Mouse (Mus musculus) MEL (cell line): ENCODE data around the gene Klf15. TPM values are rescaled to one million over a fixed set of nuclear protein-coding genes. Genes with fewer than 3 reads are reported as not detected.

ENCODE experiments used
- DNase-seq: peaks from one replicate; pipeline ENCODE4 v3.0.0; 2011; ENCODE audit warnings: low read depth, low spot score
- H3K27ac ChIP-seq: 2 replicates; pipeline ENCODE4 v1.5.1; 2012; ENCODE audit warnings: low read depth, mild to moderate bottlenecking, control low read depth, low read length, moderate library complexity; ENCODE audit not compliant: control insufficient read depth
- H3K27me3 ChIP-seq, 2 experiments: fragments of 150-350 bp in 1 of 2; sonication (generic) in 1 of 2; 2 replicates each; pipeline ENCODE4 v1.6.1; 2012; ENCODE audit warnings: low read length in 2 of 2, mild to moderate bottlenecking in 2 of 2, improper control_type of control experiment in 1 of 2, moderate library complexity in 1 of 2; ENCODE audit not compliant: insufficient read depth in 2 of 2, control insufficient read depth in 1 of 2
- H3K36me3 ChIP-seq, 2 experiments: 2 replicates each; pipeline ENCODE4 v1.6.1; 2012 to 2014; ENCODE audit warnings: low read length in 2 of 2, improper control_type of control experiment in 1 of 2, inconsistent platforms in 1 of 2, mild to moderate bottlenecking in 1 of 2; ENCODE audit not compliant: insufficient read depth in 2 of 2, control insufficient read depth in 1 of 2
- H3K4me1 ChIP-seq, 2 experiments: fragments of 150-350 bp in 1 of 2; sonication (generic) in 1 of 2; 2 replicates each; pipeline ENCODE4 v1.6.1; 2012; ENCODE audit warnings: low read length in 2 of 2, improper control_type of control experiment in 1 of 2, mild to moderate bottlenecking in 1 of 2; ENCODE audit not compliant: insufficient read depth in 2 of 2, control insufficient read depth in 1 of 2
- H3K4me3 ChIP-seq, 2 experiments: fragments of 150-350 bp in 1 of 2; sonication (generic) in 1 of 2; 2 replicates each; pipeline ENCODE4 v1.5.1; 2012; ENCODE audit warnings: low read depth in 2 of 2, low read length in 2 of 2, mild to moderate bottlenecking in 2 of 2, moderate library complexity in 2 of 2, control low read depth in 1 of 2, improper control_type of control experiment in 1 of 2; ENCODE audit not compliant: control insufficient read depth in 1 of 2, insufficient read depth in 1 of 2
- H3K79me2 ChIP-seq: 2 replicates; pipeline ENCODE4 v1.6.1; 2012; ENCODE audit warnings: mild to moderate bottlenecking, low read length, moderate library complexity; ENCODE audit not compliant: control insufficient read depth, poor library complexity, insufficient read depth
- H3K9ac ChIP-seq: 2 replicates; pipeline ENCODE4 v1.6.1; 2012; ENCODE audit warnings: low read depth, mild to moderate bottlenecking, control low read depth, low read length, moderate library complexity; ENCODE audit not compliant: control insufficient read depth, poor library complexity, severe bottlenecking
- H3K9me3 ChIP-seq: fragments of 150-350 bp; sonication (generic); replicated peaks from 2 replicates; pipeline ENCODE4 v1.6.1; 2012; ENCODE audit warnings: mild to moderate bottlenecking, low read length, improper control_type of control experiment, moderate library complexity; ENCODE audit not compliant: insufficient read depth
- CHD1 ChIP-seq: IDR thresholded peaks from 2 replicates; pipeline ENCODE4 v1.6.1; 2012; ENCODE audit warnings: low read depth, mild to moderate bottlenecking, inconsistent platforms, low read length, improper control_type of control experiment
- CTCF ChIP-seq, 3 experiments: IDR thresholded peaks in 2 of 3; conservative IDR thresholded peaks in 1 of 3; 2 replicates each; pipeline ENCODE4 v1.5.1; 2011 to 2012; ENCODE audit warnings: low read length in 3 of 3, low read depth in 2 of 3, mild to moderate bottlenecking in 2 of 3, improper control_type of control experiment in 1 of 3, inconsistent platforms in 1 of 3, mixed read lengths in 1 of 3, moderate library complexity in 1 of 3; ENCODE audit not compliant: control insufficient read depth in 1 of 3, insufficient read depth in 1 of 3, poor library complexity in 1 of 3, severe bottlenecking in 1 of 3
- E2F4 ChIP-seq: IDR thresholded peaks from 2 replicates; pipeline ENCODE4 v1.6.1; 2011; ENCODE audit warnings: low read depth, low read length, improper control_type of control experiment, borderline replicate concordance
- GABPA ChIP-seq: IDR thresholded peaks from 2 replicates; pipeline ENCODE4 v1.6.1; 2012; ENCODE audit warnings: low read depth, mild to moderate bottlenecking, inconsistent platforms, low read length, improper control_type of control experiment, moderate library complexity
- HCFC1 ChIP-seq: IDR thresholded peaks from 2 replicates; pipeline ENCODE4 v1.6.1; 2012; ENCODE audit warnings: low read depth, mild to moderate bottlenecking, inconsistent platforms, low read length, improper control_type of control experiment, moderate library complexity
- MAFK ChIP-seq: IDR thresholded peaks from 2 replicates; pipeline ENCODE4 v1.6.1; 2011; ENCODE audit warnings: low read depth, mild to moderate bottlenecking, low read length, improper control_type of control experiment, borderline replicate concordance
- MAX ChIP-seq: IDR thresholded peaks from 2 replicates; pipeline ENCODE4 v1.6.1; 2011; ENCODE audit warnings: low read length, improper control_type of control experiment
- MEF2A ChIP-seq: IDR thresholded peaks from 2 replicates; pipeline ENCODE4 v1.6.1; 2014; ENCODE audit warnings: low read depth, mild to moderate bottlenecking, inconsistent platforms, low read length, improper control_type of control experiment; ENCODE audit not compliant: poor library complexity, insufficient replicate concordance, severe bottlenecking; ENCODE audit errors: extremely low read depth
- MXI1 ChIP-seq: IDR thresholded peaks from 2 replicates; pipeline ENCODE4 v1.6.1; 2011; ENCODE audit warnings: mild to moderate bottlenecking, low read depth, low read length, improper control_type of control experiment
- MYB ChIP-seq: IDR thresholded peaks from 2 replicates; pipeline ENCODE4 v1.6.1; 2011; ENCODE audit warnings: mild to moderate bottlenecking, low read depth, low read length, improper control_type of control experiment
- NELFE ChIP-seq: IDR thresholded peaks from 2 replicates; pipeline ENCODE4 v1.6.1; 2011; ENCODE audit warnings: low read depth, low read length, improper control_type of control experiment
- NRF1 ChIP-seq: IDR thresholded peaks from 2 replicates; pipeline ENCODE4 v1.6.1; 2014; ENCODE audit warnings: low read depth, mild to moderate bottlenecking, inconsistent platforms, low read length, improper control_type of control experiment, moderate library complexity; ENCODE audit not compliant: poor library complexity, insufficient read depth, severe bottlenecking
- POLR2AphosphoS2 ChIP-seq: IDR thresholded peaks from 2 replicates; pipeline ENCODE4 v1.6.1; 2011; ENCODE audit warnings: low read length, improper control_type of control experiment
- POLR2AphosphoS5 ChIP-seq: IDR thresholded peaks from 2 replicates; pipeline ENCODE4 v1.6.1; 2012; ENCODE audit warnings: low read depth, borderline replicate concordance, mild to moderate bottlenecking, inconsistent platforms, low read length, moderate library complexity, mixed read lengths
- SIN3A ChIP-seq: IDR thresholded peaks from 2 replicates; pipeline ENCODE4 v1.6.1; 2012; ENCODE audit warnings: low read length, improper control_type of control experiment, inconsistent platforms
- UBTF ChIP-seq: IDR thresholded peaks from 2 replicates; pipeline ENCODE4 v1.6.1; 2012; ENCODE audit warnings: low read depth, mild to moderate bottlenecking, inconsistent platforms, low read length, improper control_type of control experiment, moderate library complexity, borderline replicate concordance; ENCODE audit not compliant: insufficient read depth
- USF1 ChIP-seq: IDR thresholded peaks from 2 replicates; pipeline ENCODE4 v1.6.1; 2014; ENCODE audit warnings: low read depth, mild to moderate bottlenecking, inconsistent platforms, low read length, improper control_type of control experiment, moderate library complexity
- USF2 ChIP-seq, 2 experiments: IDR thresholded peaks; 2 replicates each; pipeline ENCODE4 v1.6.1; 2011 to 2012; ENCODE audit warnings: improper control_type of control experiment in 2 of 2, low read length in 2 of 2, borderline replicate concordance in 1 of 2, inconsistent platforms in 1 of 2, low read depth in 1 of 2, mild to moderate bottlenecking in 1 of 2; ENCODE audit not compliant: insufficient read depth in 1 of 2
- ZC3H11A ChIP-seq: IDR thresholded peaks from 2 replicates; pipeline ENCODE4 v1.6.1; 2012; ENCODE audit warnings: low read depth, mild to moderate bottlenecking, inconsistent platforms, low read length, improper control_type of control experiment
- polyA plus RNA-seq, 2 experiments: library from polyadenylated mRNA; stranded (reverse) in 1 of 2; unstranded in 1 of 2; fragments of >175 nt in 1 of 2; fragments of >200 nt in 1 of 2; gene quantifications; 2 replicates each; pipeline versions ENCODE4 v1.2.1 to v1.2.4; 2012; ENCODE audit warnings: low replicate concordance in 2 of 2, low read depth in 1 of 2; ENCODE audit not compliant: insufficient read length in 2 of 2, insufficient read depth in 1 of 2, missing spikeins in 1 of 2
- total RNA-seq: library from RNA; depleted of rRNA; stranded (reverse); fragments of 300-350 nt; gene quantifications from 2 replicates; pipeline ENCODE4 v1.2.3, GENCODE M21; 2012

Klf15 gene
- total and polyA plus RNA-seq, 3 experiments = not detected

- TF ChIP-seq ZC3H11A (no peak), MAFK (no peak), E2F4 (no peak)
- TF ChIP-seq, all 39 proteins: peak for 0
Observed at GRCm38 (mm10) chr6:90501222-90501940, 39.0 kb downstream of the Klf15 start (continued).

GRCm38 (mm10) chr6:90505906-90506305 is 43.5 kb downstream of the Klf15 start:
- Histone ChIP-seq H3K4me1 (no peaks in the 10 kb centered on the region), H3K27me3 (peaks cover 0 to 6% of the 10 kb centered on the region in 2 experiments), H3K36me3 (no peaks in the 10 kb centered on the region), H3K79me2 (no peaks in the 10 kb centered on the region), H3K27ac (no peak overlapping the region), H3K9ac (no peak overlapping the region), H3K4me3 (no peak overlapping the region), H3K9me3 (no peaks in the 10 kb centered on the region)
- DNase-seq = no peak
- TF ChIP-seq MXI1 = no peak
- no peak for TF ChIP-seq UBTF
- TF ChIP-seq CTCF (IDR thresholded peaks at IDR 0.05 in 2 of 3, conservative IDR thresholded peaks at IDR 0.05 in 1 of 3; ENCODE audit: control insufficient read depth in 1 of 3, insufficient read depth in 1 of 3, low read depth in 2 of 3, low read length in 3 of 3, poor library complexity in 1 of 3, severe bottlenecking in 1 of 3) = no peak
- TF ChIP-seq MYB = no peak
- no peak for TF ChIP-seq POLR2AphosphoS5
- no peak for TF ChIP-seq CHD1

GRCm38 (mm10) chr6:90506673-90507311 is 44.4 kb downstream of the Klf15 start:
- H3K9ac ChIP-seq = no peak overlapping the region
- H3K36me3 ChIP-seq = no peaks in the 10 kb centered on the region
- H3K4me3 ChIP-seq = no peak overlapping the region
- DNase-seq = no peak
- no peak for TF ChIP-seq POLR2AphosphoS2
- TF ChIP-seq E2F4 = no peak
- TF ChIP-seq NRF1 = no peak
- no peak for TF ChIP-seq CTCF (IDR thresholded peaks at IDR 0.05 in 2 of 3, conservative IDR thresholded peaks at IDR 0.05 in 1 of 3; ENCODE audit: control insufficient read depth in 1 of 3, insufficient read depth in 1 of 3, low read depth in 2 of 3, low read length in 3 of 3, poor library complexity in 1 of 3, severe bottlenecking in 1 of 3)
- no peak for TF ChIP-seq UBTF
- no peak for TF ChIP-seq HCFC1
- TF ChIP-seq GABPA = no peak
- no peak for TF ChIP-seq USF2 (IDR thresholded peaks at IDR 0.05; ENCODE audit: borderline replicate concordance in 1 of 2, insufficient read depth in 1 of 2, low read depth in 1 of 2, low read length in 2 of 2)
- no peak for TF ChIP-seq MYB
- no peak for TF ChIP-seq NELFE
- TF ChIP-seq MAX = no peak
- no peak for TF ChIP-seq USF1
- no peak for TF ChIP-seq MEF2A
- TF ChIP-seq SIN3A = no peak
- TF ChIP-seq ZC3H11A = no peak
- TF ChIP-seq, all 39 proteins: peak for 0
- Histone ChIP-seq H3K27me3 (peaks cover 0 to 6% of the 10 kb centered on the region in 2 experiments), H3K27ac (no peak overlapping the region), H3K4me1 (no peaks in the 10 kb centered on the region), H3K9me3 (no peaks in the 10 kb centered on the region), H3K79me2 (no peaks in the 10 kb centered on the region)
